Mouse (Mus musculus): ENCODE measurements around the gene Spata22. TPM values are rescaled to one million over a fixed set of nuclear protein-coding genes. Genes with fewer than 3 reads are reported as not detected.
A peak's percentile ranks its signal among the peaks of the same experiment; 100 is the strongest.

Gene Spata22
- polyA plus RNA-seq, 1 experiment from 2014 or later = not detected

- no peaks in the 10 kb centered on the region for H3K27me3 ChIP-seq (replicated peaks; ENCODE audit: insufficient read depth, low read length)
- no peak overlapping the region for H3K9ac ChIP-seq (replicated peaks; ENCODE audit: low read depth)
- ATAC-seq (peak; percentile 70), DNase-seq (ENCODE audit: low spot score) (peak; percentile 68)
- H3K4me3 ChIP-seq (ENCODE audit: low read depth, low read length) = no peak overlapping the region
- H3K4me1 ChIP-seq (ENCODE audit: insufficient read depth, low read depth, low read length) = no peaks in the 10 kb centered on the region
- peak overlapping the region; percentile 29 for H3K4me2 ChIP-seq (replicated peaks; ENCODE audit: low read depth, low read length)
- H3K27ac ChIP-seq (ENCODE audit: low read length) = peak overlapping the region; percentile 28; the same call in 1 of the 2 replicates
- H3K36me3 ChIP-seq (ENCODE audit: insufficient read depth, low read length) = no peaks in the 10 kb centered on the region
- H3K9me3 ChIP-seq (ENCODE audit: low read length) = no peaks in the 10 kb centered on the region
- WGBS = 28% methylated on average over 12 of the region's 12 CpGs
- TF ChIP-seq EP300 (IDR thresholded peaks at IDR 0.05) (no peak), CTCF (IDR thresholded peaks at IDR 0.05) (no peak)
These were observed 3.1 kb upstream of the Spata22 start for GRCm38 (mm10) chr11:73326485-73326886.

- H3K4me3 ChIP-seq (ENCODE audit: low read depth, low read length) = no peak overlapping the region
- H3K27ac ChIP-seq (ENCODE audit: low read length) = no peak overlapping the region
- H3K9me3 ChIP-seq (ENCODE audit: low read length) = no peaks in the 10 kb centered on the region
- no peak overlapping the region for H3K9ac ChIP-seq (replicated peaks; ENCODE audit: low read depth)
- peak; percentile 53; the same call in 1 of the 2 replicates for ATAC-seq
- H3K4me1 ChIP-seq (ENCODE audit: insufficient read depth, low read depth, low read length) = no peaks in the 10 kb centered on the region
- no peak for TF ChIP-seq CTCF (IDR thresholded peaks at IDR 0.05)
- no peak for TF ChIP-seq EP300 (IDR thresholded peaks at IDR 0.05)
- no peak overlapping the region for H3K4me2 ChIP-seq (replicated peaks; ENCODE audit: low read depth, low read length)
- no peaks in the 10 kb centered on the region for H3K27me3 ChIP-seq (replicated peaks; ENCODE audit: insufficient read depth, low read length)
- H3K36me3 ChIP-seq (ENCODE audit: insufficient read depth, low read length) = no peaks in the 10 kb centered on the region
- DNase-seq (ENCODE audit: low spot score) = peak; percentile 24
- 60% methylated on average over 4 of the region's 4 CpGs for WGBS
These were observed 2.2 kb upstream of the Spata22 start for GRCm38 (mm10) chr11:73327361-73327760.

GRCm38 (mm10) chr11:73333357-73333756, 3.8 kb downstream of the Spata22 start:
- no peaks in the 10 kb centered on the region for H3K36me3 ChIP-seq (ENCODE audit: insufficient read depth, low read length)
- no peak overlapping the region for H3K9ac ChIP-seq (replicated peaks; ENCODE audit: low read depth)
- H3K27ac ChIP-seq (ENCODE audit: low read length) = no peak overlapping the region
- H3K9me3 ChIP-seq (ENCODE audit: low read length) = no peaks in the 10 kb centered on the region
- H3K4me1 ChIP-seq (ENCODE audit: insufficient read depth, low read depth, low read length) = no peaks in the 10 kb centered on the region
- WGBS = 72% methylated on average over 2 of the region's 2 CpGs
- no peak for ATAC-seq
- no peak overlapping the region for H3K4me2 ChIP-seq (replicated peaks; ENCODE audit: low read depth, low read length)
- DNase-seq (ENCODE audit: low spot score) = no peak
- H3K27me3 ChIP-seq (replicated peaks; ENCODE audit: insufficient read depth, low read length) = no peaks in the 10 kb centered on the region
- TF ChIP-seq CTCF (IDR thresholded peaks at IDR 0.05) (no peak), EP300 (IDR thresholded peaks at IDR 0.05) (no peak)
- H3K4me3 ChIP-seq (ENCODE audit: low read depth, low read length) = no peak overlapping the region

GRCm38 (mm10) chr11:73336919-73337318, 7.4 kb downstream of the Spata22 start:
- Histone ChIP-seq H3K9me3 (ENCODE audit: low read length) (no peaks in the 10 kb centered on the region), H3K4me1 (ENCODE audit: insufficient read depth, low read depth, low read length) (no peaks in the 10 kb centered on the region), H3K36me3 (ENCODE audit: insufficient read depth, low read length) (no peaks in the 10 kb centered on the region), H3K9ac (replicated peaks; ENCODE audit: low read depth) (no peak overlapping the region), H3K27me3 (replicated peaks; ENCODE audit: insufficient read depth, low read length) (no peaks in the 10 kb centered on the region), H3K4me3 (ENCODE audit: low read depth, low read length) (no peak overlapping the region), H3K4me2 (replicated peaks; ENCODE audit: low read depth, low read length) (no peak overlapping the region), H3K27ac (ENCODE audit: low read length) (no peak overlapping the region)
- TF ChIP-seq EP300 (IDR thresholded peaks at IDR 0.05) (no peak), CTCF (IDR thresholded peaks at IDR 0.05) (no peak)
- 69% methylated on average over 4 of the region's 4 CpGs for WGBS
- DNase-seq (ENCODE audit: low spot score) (no peak), ATAC-seq (no peak)

- H3K4me2 ChIP-seq (replicated peaks; ENCODE audit: low read depth, low read length) = no peak within 1 kb of the TSS
- H3K27me3 ChIP-seq (replicated peaks; ENCODE audit: insufficient read depth, low read length) = no peaks in the 10 kb centered on the region
- WGBS = 33% methylated on average over 3 of the region's 3 CpGs
- H3K36me3 ChIP-seq (ENCODE audit: insufficient read depth, low read length) = no peaks in the 10 kb centered on the region
- no peak for ATAC-seq
- H3K4me3 ChIP-seq (ENCODE audit: low read depth, low read length) = no peak within 1 kb of the TSS
- H3K9me3 ChIP-seq (ENCODE audit: low read length) = no peaks in the 10 kb centered on the region
- H3K4me1 ChIP-seq (ENCODE audit: insufficient read depth, low read depth, low read length) = no peaks in the 10 kb centered on the region
- H3K27ac ChIP-seq (ENCODE audit: low read length) = no peak within 1 kb of the TSS
- H3K9ac ChIP-seq (replicated peaks; ENCODE audit: low read depth) = no peak within 1 kb of the TSS
- TF ChIP-seq EP300 (IDR thresholded peaks at IDR 0.05) = no peak
- TF ChIP-seq CTCF (IDR thresholded peaks at IDR 0.05) = no peak
- no peak for DNase-seq (ENCODE audit: low spot score)
These were observed 20.9 kb downstream of the Spata22 start, which contains the start of gene Olfr20 for GRCm38 (mm10) chr11:73350483-73350882. Gene Olfr20, plus strand, starts transcription at chr11:73350783.

GRCm38 (mm10) chr11:73370946-73371345, 41.4 kb downstream of the Spata22 start, which contains the start of gene Olfr376:
Gene Olfr376, plus strand, starts transcription at chr11:73371246.
- WGBS = 83% methylated on average over 2 of the region's 2 CpGs
- H3K27ac ChIP-seq (ENCODE audit: low read length) = no peak within 1 kb of the TSS
- no peaks in the 10 kb centered on the region for H3K4me1 ChIP-seq (ENCODE audit: insufficient read depth, low read depth, low read length)
- H3K36me3 ChIP-seq (ENCODE audit: insufficient read depth, low read length) = no peaks in the 10 kb centered on the region
- no peak for DNase-seq (ENCODE audit: low spot score)
- no peak within 1 kb of the TSS for H3K4me3 ChIP-seq (ENCODE audit: low read depth, low read length)
- no peak for ATAC-seq
- TF ChIP-seq EP300 (IDR thresholded peaks at IDR 0.05) (no peak), CTCF (IDR thresholded peaks at IDR 0.05) (no peak)
- H3K9me3 ChIP-seq (ENCODE audit: low read length) = no peaks in the 10 kb centered on the region
- H3K9ac ChIP-seq (replicated peaks; ENCODE audit: low read depth) = no peak within 1 kb of the TSS
- H3K27me3 ChIP-seq (replicated peaks; ENCODE audit: insufficient read depth, low read length) = no peaks in the 10 kb centered on the region
- no peak within 1 kb of the TSS for H3K4me2 ChIP-seq (replicated peaks; ENCODE audit: low read depth, low read length)

GRCm38 (mm10) chr11:73395374-73395773, 65.8 kb downstream of the Spata22 start:
- Histone ChIP-seq H3K27me3 (replicated peaks; ENCODE audit: insufficient read depth, low read length) (no peaks in the 10 kb centered on the region), H3K4me1 (ENCODE audit: insufficient read depth, low read depth, low read length) (no peaks in the 10 kb centered on the region), H3K9ac (replicated peaks; ENCODE audit: low read depth) (no peak overlapping the region), H3K9me3 (ENCODE audit: low read length) (no peaks in the 10 kb centered on the region), H3K4me2 (replicated peaks; ENCODE audit: low read depth, low read length) (no peak overlapping the region), H3K27ac (ENCODE audit: low read length) (no peak overlapping the region), H3K36me3 (ENCODE audit: insufficient read depth, low read length) (no peaks in the 10 kb centered on the region), H3K4me3 (ENCODE audit: low read depth, low read length) (no peak overlapping the region)
- ATAC-seq (no peak), DNase-seq (ENCODE audit: low spot score) (no peak)
- TF ChIP-seq EP300 (IDR thresholded peaks at IDR 0.05) (no peak), CTCF (IDR thresholded peaks at IDR 0.05) (no peak)
- 56% methylated on average over 4 of the region's 4 CpGs for WGBS

Other genes with a start within 250 kb of the Spata22 start
- gene Itgae, start 239.2 kb upstream of the Spata22 start, polyA plus RNA-seq (2015; fragmentation: Nextera tagmentation; extraction: Ambion mirVana) = 0.23 and 0.30 TPM in 2 replicates
- 2.4 and 2.5 TPM in 2 replicates for gene Haspin, start 191.4 kb upstream of the Spata22 start, polyA plus RNA-seq (2015; fragmentation: Nextera tagmentation; extraction: Ambion mirVana)
- gene P2rx5, start 169.3 kb upstream of the Spata22 start, polyA plus RNA-seq (2015; fragmentation: Nextera tagmentation; extraction: Ambion mirVana) = 1.4 and 2.2 TPM in 2 replicates
- 160 and 177 TPM in 2 replicates for gene Emc6, start 152.7 kb upstream of the Spata22 start, polyA plus RNA-seq (2015; fragmentation: Nextera tagmentation; extraction: Ambion mirVana)
- 373 and 379 TPM in 2 replicates for gene Tax1bp3, start 152.7 kb upstream of the Spata22 start, polyA plus RNA-seq (2015; fragmentation: Nextera tagmentation; extraction: Ambion mirVana)
- 15.2 and 16.2 TPM in 2 replicates for gene Ctns, start 130.7 kb upstream of the Spata22 start, polyA plus RNA-seq (2015; fragmentation: Nextera tagmentation; extraction: Ambion mirVana)
- gene Shpk, start 130.3 kb upstream of the Spata22 start, polyA plus RNA-seq (2015; fragmentation: Nextera tagmentation; extraction: Ambion mirVana) = 2.8 and 3.5 TPM in 2 replicates
- 0.05 TPM in 1 of 2 replicates, not detected in the other for gene Trpv1, start 95.4 kb upstream of the Spata22 start, polyA plus RNA-seq (2015; fragmentation: Nextera tagmentation; extraction: Ambion mirVana)
- 0.11 and 0.15 TPM in 2 replicates for gene Trpv3, start 62.4 kb upstream of the Spata22 start, polyA plus RNA-seq (2015; fragmentation: Nextera tagmentation; extraction: Ambion mirVana)
- 5.3 and 9.0 TPM in 2 replicates for gene Aspa, start 145 bp upstream of the Spata22 start, polyA plus RNA-seq (2015; fragmentation: Nextera tagmentation; extraction: Ambion mirVana)
- not detected in 2 replicates for gene Gm49340, start within 50 bp of the Spata22 start, polyA plus RNA-seq (2015; fragmentation: Nextera tagmentation; extraction: Ambion mirVana)
- not detected in 2 replicates for gene Olfr20, start 21.0 kb downstream of the Spata22 start, polyA plus RNA-seq (2015; fragmentation: Nextera tagmentation; extraction: Ambion mirVana)
- not detected in 2 replicates for gene Olfr376, start 41.5 kb downstream of the Spata22 start, polyA plus RNA-seq (2015; fragmentation: Nextera tagmentation; extraction: Ambion mirVana)
- not detected in 2 replicates for gene Olfr1, start 69.9 kb downstream of the Spata22 start, polyA plus RNA-seq (2015; fragmentation: Nextera tagmentation; extraction: Ambion mirVana)
- not detected in 2 replicates for gene Olfr378, start 98.7 kb downstream of the Spata22 start, polyA plus RNA-seq (2015; fragmentation: Nextera tagmentation; extraction: Ambion mirVana)
- not detected in 2 replicates for gene Olfr380, start 127.8 kb downstream of the Spata22 start, polyA plus RNA-seq (2015; fragmentation: Nextera tagmentation; extraction: Ambion mirVana)
- gene Olfr381, start 161.9 kb downstream of the Spata22 start, polyA plus RNA-seq (2015; fragmentation: Nextera tagmentation; extraction: Ambion mirVana) = not detected in 2 replicates
- gene Olfr382, start 187.5 kb downstream of the Spata22 start, polyA plus RNA-seq (2015; fragmentation: Nextera tagmentation; extraction: Ambion mirVana) = not detected in 2 replicates